In the genomic region with DNA sequence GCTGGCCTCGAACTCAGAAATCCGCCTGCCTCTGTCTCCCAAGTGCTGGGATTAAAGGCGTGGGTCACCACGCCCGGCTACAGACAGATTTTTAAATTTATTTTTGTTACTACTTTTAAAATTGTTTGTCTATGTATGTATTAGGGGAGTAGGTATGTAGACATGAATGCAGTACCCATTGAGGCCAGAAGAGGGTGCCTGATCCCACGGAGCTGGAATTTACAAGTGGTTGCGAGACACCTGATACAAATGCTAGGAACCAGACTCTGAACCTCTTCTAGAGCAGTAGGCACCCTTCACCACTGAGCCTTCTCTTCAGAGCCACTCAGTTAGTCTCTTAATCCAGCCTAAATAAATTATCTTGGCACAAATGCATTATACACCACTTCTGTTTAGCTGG, we compare ENCODE assay signal across 10 mouse cellular contexts.
DNase-seq lines count a peak whose midpoint lies in the region; ATAC-seq and TF ChIP-seq lines count a peak whose summit lies in the region.
"Had no signal": no experiment of that assay in that cellular context is flagged by ENCODE, and none has a peak within 500 bp of the region (broad histone marks: within the 10 kb centered on the region; RNA-seq: fewer than 3 reads in every experiment).

No protein-coding gene starts in this region.

- H3K4me1 ChIP-seq in kidney, embryonic 16.5 days (ENCODE audit: insufficient read depth, low read length): peaks cover 15% of the 10 kb centered on the region
- no peaks in the 10 kb centered on the region for H3K4me1 ChIP-seq in MEL (ENCODE audit: control insufficient read depth in 1 of 2, insufficient read depth in 2 of 2, low read length in 2 of 2)
- peaks cover 22% of the 10 kb centered on the region for H3K4me1 ChIP-seq in kidney, embryonic 15.5 days
- H3K4me1 ChIP-seq in heart, embryonic 11.5 days (ENCODE audit: control insufficient read depth, insufficient read depth, low read length): peaks cover 48% of the 10 kb centered on the region
- H3K4me1 ChIP-seq: stomach, embryonic 15.5 days had no signal

- 88% methylated on average over 7 of the region's 7 CpGs for WGBS in kidney, embryonic 16.5 days
- WGBS in kidney, embryonic 15.5 days: 83% methylated on average over 7 of the region's 7 CpGs
- WGBS in heart, embryonic 11.5 days (ENCODE audit: insufficient replicate concordance): 74% methylated on average over 7 of the region's 7 CpGs

- TF ChIP-seq EP300 in MEL (IDR thresholded peaks at IDR 0.05; ENCODE audit: low read depth in 1 of 2, low read length in 2 of 2): no peak

- no peak overlapping the region for H3K4me3 ChIP-seq in kidney, embryonic 16.5 days (ENCODE audit: low read length)
- H3K4me3 ChIP-seq in MEL (ENCODE audit: control insufficient read depth in 1 of 2, insufficient read depth in 1 of 2, low read depth in 2 of 2, low read length in 2 of 2): no peak overlapping the region
- H3K4me3 ChIP-seq in kidney, embryonic 15.5 days (replicated peaks): no peak overlapping the region
- no peak overlapping the region for H3K4me3 ChIP-seq in heart, embryonic 11.5 days (ENCODE audit: low read depth, low read length)
- H3K4me3 ChIP-seq: stomach, embryonic 15.5 days had no signal

- H3K79me2 ChIP-seq in MEL (ENCODE audit: control insufficient read depth, insufficient read depth, low read length, poor library complexity): no peaks in the 10 kb centered on the region

- H3K9me3 ChIP-seq in kidney, embryonic 16.5 days (ENCODE audit: low read length): 0 out of 2 replicates have a peak, but pooled peaks cover 3% of the 10 kb centered on the region
- no peaks in the 10 kb centered on the region for H3K9me3 ChIP-seq in MEL (replicated peaks; ENCODE audit: insufficient read depth, low read length)
- H3K9me3 ChIP-seq in kidney, embryonic 15.5 days (replicated peaks): no peaks in the 10 kb centered on the region
- no peaks in the 10 kb centered on the region for H3K9me3 ChIP-seq in heart, embryonic 11.5 days (replicated peaks; ENCODE audit: control insufficient read depth, low read length)
- H3K9me3 ChIP-seq: stomach, embryonic 15.5 days had no signal

- H3K27ac ChIP-seq in kidney, embryonic 16.5 days (ENCODE audit: low read length): no peak overlapping the region
- H3K27ac ChIP-seq in MEL (ENCODE audit: control insufficient read depth, low read depth, low read length): no peak overlapping the region
- no peak overlapping the region for H3K27ac ChIP-seq in kidney, embryonic 15.5 days
- H3K27ac ChIP-seq in heart, embryonic 11.5 days (ENCODE audit: low read depth, low read length): no peak overlapping the region; the same call in 1 of the 2 replicates
- H3K27ac ChIP-seq: stomach, embryonic 15.5 days had no signal

- TF ChIP-seq POLR2A in MEL (IDR thresholded peaks at IDR 0.05; ENCODE audit: control insufficient read depth in 1 of 2, insufficient read depth in 1 of 2, low read depth in 1 of 2, low read length in 2 of 2, poor library complexity in 1 of 2): no peak

- H3K9ac ChIP-seq in kidney, embryonic 16.5 days (replicated peaks; ENCODE audit: low read length): no peak overlapping the region
- no peak overlapping the region for H3K9ac ChIP-seq in MEL (ENCODE audit: control insufficient read depth, low read depth, low read length, poor library complexity, severe bottlenecking)
- H3K9ac ChIP-seq in kidney, embryonic 15.5 days: no peak overlapping the region
- H3K9ac ChIP-seq in heart, embryonic 11.5 days (ENCODE audit: low read depth, low read length): no peak overlapping the region
- H3K9ac ChIP-seq: stomach, embryonic 15.5 days had no signal

- H3K36me3 ChIP-seq in kidney, embryonic 16.5 days (ENCODE audit: insufficient read depth, low read length): peaks cover 19% of the 10 kb centered on the region
- no peaks in the 10 kb centered on the region for H3K36me3 ChIP-seq in MEL (ENCODE audit: control insufficient read depth in 1 of 2, insufficient read depth in 2 of 2, low read length in 2 of 2)
- peaks cover 30% of the 10 kb centered on the region for H3K36me3 ChIP-seq in kidney, embryonic 15.5 days
- H3K36me3 ChIP-seq in splenic B cell, adult 2 months (ENCODE audit: control insufficient read depth, insufficient read depth, low read length, poor library complexity, severe bottlenecking): no peaks in the 10 kb centered on the region
- peaks cover 5% of the 10 kb centered on the region for H3K36me3 ChIP-seq in heart, embryonic 11.5 days (ENCODE audit: control insufficient read depth, insufficient read depth, low read length)

- peak; percentile 27 to 42 (median 30); a peak in 4 of 6 replicates for TF ChIP-seq CTCF in MEL (IDR thresholded peaks at IDR 0.05 in 2 of 3, conservative IDR thresholded peaks at IDR 0.05 in 1 of 3; ENCODE audit: control insufficient read depth in 1 of 3, insufficient read depth in 1 of 3, low read depth in 2 of 3, low read length in 3 of 3, poor library complexity in 1 of 3, severe bottlenecking in 1 of 3)

- DNase-seq in kidney, adult 9 months: peak; percentile 62
- DNase-seq in MEL (ENCODE audit: low read depth, low spot score): peak; percentile 24
- DNase-seq in splenic B cell, adult 2 months (ENCODE audit: low read depth, low spot score): peak; percentile 65
- no peak for DNase-seq in urinary bladder, postnatal 25 days (ENCODE audit: low spot score)
- DNase-seq in right cerebral cortex, postnatal 36 days (ENCODE audit: low spot score in 2 of 2): no peak
- DNase-seq: gastrocnemius, postnatal 36 days had no signal

- peak; percentile 23 for TF ChIP-seq RAD21 in MEL (IDR thresholded peaks at IDR 0.05; ENCODE audit: low read depth, low read length)

- no peak for ATAC-seq in kidney, embryonic 16.5 days (ENCODE audit: low FRiP score, low TSS enrichment)
- peak; percentile 44; the same call in 1 of the 2 replicates for ATAC-seq in kidney, embryonic 15.5 days (replicated peaks; ENCODE audit: low FRiP score)
- ATAC-seq in heart, embryonic 11.5 days (replicated peaks; ENCODE audit: insufficient number of reproducible peaks, low FRiP score, low TSS enrichment): no peak

- H3K4me2 ChIP-seq in kidney, embryonic 16.5 days (replicated peaks; ENCODE audit: low read depth, low read length): no peak overlapping the region
- no peak overlapping the region for H3K4me2 ChIP-seq in kidney, embryonic 15.5 days
- no peak overlapping the region for H3K4me2 ChIP-seq in heart, embryonic 11.5 days
- H3K4me2 ChIP-seq: stomach, embryonic 15.5 days had no signal

- H3K27me3 ChIP-seq in kidney, embryonic 16.5 days (ENCODE audit: insufficient read depth, low read length): no peaks in the 10 kb centered on the region
- H3K27me3 ChIP-seq in MEL (ENCODE audit: control insufficient read depth in 1 of 2, insufficient read depth in 2 of 2, low read length in 2 of 2): no peaks in the 10 kb centered on the region
- no peaks in the 10 kb centered on the region for H3K27me3 ChIP-seq in kidney, embryonic 15.5 days
- no peaks in the 10 kb centered on the region for H3K27me3 ChIP-seq in splenic B cell, adult 2 months (ENCODE audit: control insufficient read depth, insufficient read depth, low read length, poor library complexity, severe bottlenecking)
- no peaks in the 10 kb centered on the region for H3K27me3 ChIP-seq in heart, embryonic 11.5 days (ENCODE audit: control insufficient read depth, insufficient read depth, low read length)
- H3K27me3 ChIP-seq: stomach, embryonic 15.5 days had no signal

TF ChIP-seq in MEL, 35 proteins besides CTCF, POLR2A, EP300 and RAD21:
- TF ChIP-seq USF1 (IDR thresholded peaks at IDR 0.05; ENCODE audit: low read depth, low read length) (no peak), POLR2AphosphoS2 (IDR thresholded peaks at IDR 0.05; ENCODE audit: low read length) (no peak), MAX (IDR thresholded peaks at IDR 0.05; ENCODE audit: low read length) (no peak)

Comparison
In these comparisons a context has a peak if more than half of its experiments do, and no peak if none do; other contexts are left out.
1. DNase-seq: peak in kidney, adult 9 months (single experiment), MEL (single experiment) and splenic B cell, adult 2 months (single experiment); none in urinary bladder, postnatal 25 days (single experiment) and right cerebral cortex, postnatal 36 days (0 of 2).